Mouse (Mus musculus) small intestine, adult 2 months (tissue): ENCODE data around the gene Kcnh4. TPM values are rescaled to one million over a fixed set of nuclear protein-coding genes. Genes with fewer than 3 reads are reported as not detected.

Experiments used
- H3K27ac ChIP-seq: fragments of 200-500 bp; 2 replicates; pipeline ENCODE4 v1.5.1; 2012; ENCODE audit warnings: low read depth, low read length, control low read depth, inconsistent platforms; ENCODE audit not compliant: insufficient read depth
- H3K27me3 ChIP-seq: fragments of 200-500 bp; 2 replicates; pipeline ENCODE4 v1.6.1; 2012; ENCODE audit warnings: mild to moderate bottlenecking, moderate library complexity, low read length, inconsistent platforms; ENCODE audit not compliant: control insufficient read depth, insufficient read depth
- H3K36me3 ChIP-seq: fragments of 200-500 bp; 2 replicates; pipeline ENCODE4 v1.6.1; 2012; ENCODE audit warnings: mild to moderate bottlenecking, low read length, control low read depth, inconsistent platforms; ENCODE audit not compliant: control insufficient read depth, insufficient read depth
- H3K4me1 ChIP-seq: fragments of 200-500 bp; 2 replicates; pipeline ENCODE4 v1.6.1; 2012; ENCODE audit warnings: low read length, inconsistent platforms, mixed read lengths; ENCODE audit not compliant: control insufficient read depth, insufficient read depth, insufficient read length
- H3K4me3 ChIP-seq: fragments of 200-500 bp; 2 replicates; pipeline ENCODE4 v1.5.1; 2012; ENCODE audit warnings: low read depth, mild to moderate bottlenecking, control low read depth, inconsistent platforms, low read length, moderate library complexity
- CTCF ChIP-seq: fragments of 200-500 bp; IDR thresholded peaks from 2 replicates; pipeline ENCODE4 v1.5.1; 2012; ENCODE audit warnings: low read depth, mild to moderate bottlenecking, control low read depth, inconsistent platforms, low read length, moderate library complexity, mixed read lengths; ENCODE audit not compliant: insufficient replicate concordance, insufficient read length; ENCODE audit errors: extremely low read depth
- POLR2A ChIP-seq: fragments of 200-500 bp; IDR thresholded peaks from 2 replicates; pipeline ENCODE4 v1.6.1; 2012; ENCODE audit warnings: low read depth, mild to moderate bottlenecking, control low read depth, inconsistent platforms, low read length, moderate library complexity
- WGBS: fragments of 180-500 bp; shearing (Covaris S2); methylation state at CpG from one replicate; pipeline ENCODE4 v1.1.7; 2018; 5-methylcytosine and 5-hydroxymethylcytosine counted together
- polyA plus RNA-seq: library from polyadenylated mRNA; depleted of rRNA; stranded (reverse); fragments of >200 nt; gene quantifications from 2 replicates; pipeline ENCODE4 v1.2.3, GENCODE M21; 2012

The Kcnh4 gene
- polyA plus RNA-seq, 1 experiment: 0.04 TPM

GRCm38 (mm10) chr11:100721776-100722492, 37.8 kb downstream of the Kcnh4 start:
- Histone ChIP-seq H3K36me3 (peaks cover 25% of the 10 kb centered on the region), H3K4me3 (no peak overlapping the region), H3K27ac (0 out of 2 replicates have a peak overlapping the region, but pooled peaks have one; percentile 30), H3K4me1 (peaks cover 29% of the 10 kb centered on the region), H3K27me3 (no peaks in the 10 kb centered on the region)
- no peak for TF ChIP-seq CTCF
- TF ChIP-seq POLR2A: no peak
- WGBS: 69% methylated on average over 8 of the region's 8 CpGs

- 68% methylated on average over 4 of the region's 4 CpGs for WGBS
- Histone ChIP-seq H3K27ac (peak overlapping the region; percentile 30; the same call in 1 of the 2 replicates), H3K27me3 (no peaks in the 10 kb centered on the region), H3K4me1 (peaks cover 29% of the 10 kb centered on the region), H3K4me3 (no peak overlapping the region), H3K36me3 (peaks cover 30% of the 10 kb centered on the region)
- TF ChIP-seq CTCF (no peak), POLR2A (no peak)
These were observed 38.5 kb downstream of the Kcnh4 start for GRCm38 (mm10) chr11:100721254-100721653.

GRCm38 (mm10) chr11:100720345-100720744, 39.4 kb downstream of the Kcnh4 start:
- Histone ChIP-seq H3K27me3 (no peaks in the 10 kb centered on the region), H3K4me1 (peaks cover 28% of the 10 kb centered on the region), H3K36me3 (peaks cover 39% of the 10 kb centered on the region), H3K4me3 (no peak overlapping the region), H3K27ac (0 out of 2 replicates have a peak overlapping the region, but pooled peaks have one; percentile 18)
- TF ChIP-seq POLR2A (no peak), CTCF (no peak)
- WGBS: 54% methylated on average over 5 of the region's 5 CpGs

GRCm38 (mm10) chr11:100719893-100720292, 39.8 kb downstream of the Kcnh4 start:
- TF ChIP-seq CTCF (no peak), POLR2A (no peak)
- no peak overlapping the region for H3K4me3 ChIP-seq
- no peak overlapping the region for H3K27ac ChIP-seq
- H3K4me1 ChIP-seq: peaks cover 23% of the 10 kb centered on the region
- H3K36me3 ChIP-seq: peaks cover 42% of the 10 kb centered on the region
- WGBS: 81% methylated on average over 11 of the region's 11 CpGs
- no peaks in the 10 kb centered on the region for H3K27me3 ChIP-seq

GRCm38 (mm10) chr11:100719312-100719711, 40.4 kb downstream of the Kcnh4 start:
- H3K27ac ChIP-seq: no peak overlapping the region
- no peak overlapping the region for H3K4me3 ChIP-seq
- peaks cover 20% of the 10 kb centered on the region for H3K4me1 ChIP-seq
- TF ChIP-seq POLR2A: no peak
- no peak for TF ChIP-seq CTCF
- 55% methylated on average over 3 of the region's 3 CpGs for WGBS
- no peaks in the 10 kb centered on the region for H3K27me3 ChIP-seq
- peaks cover 44% of the 10 kb centered on the region for H3K36me3 ChIP-seq

GRCm38 (mm10) chr11:100718866-100719265, 40.9 kb downstream of the Kcnh4 start:
- H3K4me3 ChIP-seq: no peak overlapping the region
- 90% methylated on average over 4 of the region's 4 CpGs for WGBS
- H3K27ac ChIP-seq: no peak overlapping the region
- H3K4me1 ChIP-seq: peaks cover 20% of the 10 kb centered on the region
- H3K27me3 ChIP-seq: no peaks in the 10 kb centered on the region
- peaks cover 44% of the 10 kb centered on the region for H3K36me3 ChIP-seq
- TF ChIP-seq CTCF: no peak
- no peak for TF ChIP-seq POLR2A

- Histone ChIP-seq H3K4me3 (no peak overlapping the region), H3K36me3 (peaks cover 44% of the 10 kb centered on the region), H3K27ac (no peak overlapping the region), H3K27me3 (no peaks in the 10 kb centered on the region), H3K4me1 (peaks cover 21% of the 10 kb centered on the region)
- no peak for TF ChIP-seq POLR2A
- no peak for TF ChIP-seq CTCF
- 96% methylated on average over 7 of the region's 7 CpGs for WGBS
These were observed 41.3 kb downstream of the Kcnh4 start for GRCm38 (mm10) chr11:100718462-100718861.
